Mouse (Mus musculus) small intestine, adult 2 months (tissue): ENCODE results near the gene Galnt14. TPM values are rescaled to one million over a fixed set of nuclear protein-coding genes. Genes with fewer than 3 reads are reported as not detected.

ENCODE experiments used
- H3K27ac ChIP-seq: fragments of 200-500 bp; 2 replicates; pipeline ENCODE4 v1.5.1; 2012; ENCODE audit warnings: low read depth, low read length, control low read depth, inconsistent platforms; ENCODE audit not compliant: insufficient read depth
- H3K27me3 ChIP-seq: fragments of 200-500 bp; 2 replicates; pipeline ENCODE4 v1.6.1; 2012; ENCODE audit warnings: mild to moderate bottlenecking, moderate library complexity, low read length, inconsistent platforms; ENCODE audit not compliant: control insufficient read depth, insufficient read depth
- H3K36me3 ChIP-seq: fragments of 200-500 bp; 2 replicates; pipeline ENCODE4 v1.6.1; 2012; ENCODE audit warnings: mild to moderate bottlenecking, low read length, control low read depth, inconsistent platforms; ENCODE audit not compliant: control insufficient read depth, insufficient read depth
- H3K4me1 ChIP-seq: fragments of 200-500 bp; 2 replicates; pipeline ENCODE4 v1.6.1; 2012; ENCODE audit warnings: low read length, inconsistent platforms, mixed read lengths; ENCODE audit not compliant: control insufficient read depth, insufficient read depth, insufficient read length
- H3K4me3 ChIP-seq: fragments of 200-500 bp; 2 replicates; pipeline ENCODE4 v1.5.1; 2012; ENCODE audit warnings: low read depth, mild to moderate bottlenecking, control low read depth, inconsistent platforms, low read length, moderate library complexity
- CTCF ChIP-seq: fragments of 200-500 bp; IDR thresholded peaks from 2 replicates; pipeline ENCODE4 v1.5.1; 2012; ENCODE audit warnings: low read depth, mild to moderate bottlenecking, control low read depth, inconsistent platforms, low read length, moderate library complexity, mixed read lengths; ENCODE audit not compliant: insufficient replicate concordance, insufficient read length; ENCODE audit errors: extremely low read depth
- POLR2A ChIP-seq: fragments of 200-500 bp; IDR thresholded peaks from 2 replicates; pipeline ENCODE4 v1.6.1; 2012; ENCODE audit warnings: low read depth, mild to moderate bottlenecking, control low read depth, inconsistent platforms, low read length, moderate library complexity
- WGBS: fragments of 180-500 bp; shearing (Covaris S2); methylation state at CpG from one replicate; pipeline ENCODE4 v1.1.7; 2018; 5-methylcytosine and 5-hydroxymethylcytosine counted together
- polyA plus RNA-seq: library from polyadenylated mRNA; depleted of rRNA; stranded (reverse); fragments of >200 nt; gene quantifications from 2 replicates; pipeline ENCODE4 v1.2.3, GENCODE M21; 2012

Galnt14 gene
- polyA plus RNA-seq, 1 experiment, result 0.06 TPM

GRCm38 (mm10) chr17:73519350-73519749, 190.9 kb downstream of the Galnt14 start:
- WGBS, result 80% methylated on average over 5 of the region's 5 CpGs
- H3K27me3 ChIP-seq, result no peaks in the 10 kb centered on the region
- no peak overlapping the region for H3K4me3 ChIP-seq
- TF ChIP-seq CTCF, result no peak
- no peak for TF ChIP-seq POLR2A
- no peak overlapping the region for H3K27ac ChIP-seq
- H3K4me1 ChIP-seq, result no peaks in the 10 kb centered on the region
- H3K36me3 ChIP-seq, result no peaks in the 10 kb centered on the region

DNA sequence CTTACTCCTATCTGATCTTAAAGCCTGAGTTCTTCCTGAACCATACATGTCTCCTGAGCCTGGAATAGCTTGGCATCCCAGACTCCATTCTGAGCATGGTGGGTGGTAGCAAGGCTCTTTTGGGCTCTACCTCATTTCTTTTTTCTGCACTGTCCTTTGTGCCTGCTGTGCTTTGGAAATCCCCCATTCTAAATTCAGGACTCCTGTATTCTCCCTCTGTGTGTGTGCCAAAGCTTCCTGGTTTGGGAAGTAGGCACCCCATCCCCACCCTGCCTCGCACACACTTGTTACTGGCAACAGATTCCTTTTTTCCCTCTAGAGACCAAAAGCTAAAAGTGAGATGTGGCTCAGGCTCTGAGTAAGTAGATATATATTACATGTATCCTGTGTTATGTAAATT, 191.9 kb downstream of the Galnt14 start:
- 78% methylated on average over 1 of the region's 1 CpGs for WGBS
- no peak overlapping the region for H3K4me3 ChIP-seq

DNA sequence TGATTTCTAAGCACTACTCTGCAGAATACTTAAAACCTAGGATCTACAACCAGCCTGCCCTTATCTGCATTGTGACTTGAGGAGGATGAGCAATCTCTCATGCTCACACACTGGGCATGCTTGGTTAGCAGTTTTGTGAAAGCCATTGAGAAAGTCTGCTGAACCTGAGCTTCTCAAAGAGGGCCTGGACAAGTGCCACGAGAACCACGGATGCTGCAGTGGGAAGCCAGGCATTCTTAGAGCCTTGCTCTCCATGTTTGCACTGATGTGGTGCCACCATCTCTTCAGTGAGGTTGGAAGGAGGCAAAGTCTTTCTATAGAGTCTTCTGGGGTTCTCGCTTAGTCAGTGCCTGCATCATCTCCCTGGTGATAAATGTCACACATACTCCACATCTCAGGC, 194.7 kb downstream of the Galnt14 start:
- H3K27me3 ChIP-seq, result no peaks in the 10 kb centered on the region
- no peak overlapping the region for H3K4me3 ChIP-seq
- H3K36me3 ChIP-seq, result no peaks in the 10 kb centered on the region
- no peaks in the 10 kb centered on the region for H3K4me1 ChIP-seq
- TF ChIP-seq CTCF (no peak), POLR2A (no peak)
- WGBS, result 78% methylated on average over 3 of the region's 3 CpGs
- no peak overlapping the region for H3K27ac ChIP-seq

More for the DNA sequence above, 191.9 kb downstream of the Galnt14 start:
- TF ChIP-seq CTCF, result no peak
- no peak for TF ChIP-seq POLR2A
- Histone ChIP-seq H3K36me3 (no peaks in the 10 kb centered on the region), H3K27me3 (no peaks in the 10 kb centered on the region), H3K4me1 (no peaks in the 10 kb centered on the region), H3K27ac (no peak overlapping the region)

GRCm38 (mm10) chr17:73514862-73515261, 195.4 kb downstream of the Galnt14 start:
- no peak for TF ChIP-seq CTCF
- no peak for TF ChIP-seq POLR2A
- H3K4me3 ChIP-seq, result no peak overlapping the region
- no peaks in the 10 kb centered on the region for H3K36me3 ChIP-seq
- H3K27me3 ChIP-seq, result no peaks in the 10 kb centered on the region
- no peak overlapping the region for H3K27ac ChIP-seq
- H3K4me1 ChIP-seq, result no peaks in the 10 kb centered on the region
- WGBS, result 81% methylated on average over 1 of the region's 1 CpGs

DNA sequence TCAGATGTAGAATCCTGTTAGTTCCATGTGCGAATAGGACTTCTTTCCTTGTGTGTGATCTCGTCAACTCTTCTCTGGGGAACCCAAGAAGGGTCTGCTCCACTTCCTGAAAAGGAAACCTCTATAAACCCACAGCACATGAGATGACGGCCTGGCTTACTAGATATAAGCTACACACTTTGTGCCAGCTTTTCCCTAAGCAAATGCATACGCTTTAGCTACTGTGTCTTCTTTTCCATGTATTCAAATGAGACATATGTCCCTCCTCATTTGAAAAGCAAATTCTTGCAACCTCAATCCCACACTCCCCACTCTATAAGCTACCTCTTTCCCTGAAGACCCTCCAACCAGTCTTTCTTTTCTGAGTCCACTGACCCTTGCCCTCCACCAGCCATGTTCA, 196.0 kb downstream of the Galnt14 start:
- no peak overlapping the region for H3K27ac ChIP-seq
- TF ChIP-seq CTCF (no peak), POLR2A (no peak)
- no peaks in the 10 kb centered on the region for H3K36me3 ChIP-seq
- H3K4me1 ChIP-seq, result no peaks in the 10 kb centered on the region
- WGBS, result 80% methylated on average over 4 of the region's 4 CpGs
- H3K27me3 ChIP-seq, result no peaks in the 10 kb centered on the region
- no peak overlapping the region for H3K4me3 ChIP-seq

DNA sequence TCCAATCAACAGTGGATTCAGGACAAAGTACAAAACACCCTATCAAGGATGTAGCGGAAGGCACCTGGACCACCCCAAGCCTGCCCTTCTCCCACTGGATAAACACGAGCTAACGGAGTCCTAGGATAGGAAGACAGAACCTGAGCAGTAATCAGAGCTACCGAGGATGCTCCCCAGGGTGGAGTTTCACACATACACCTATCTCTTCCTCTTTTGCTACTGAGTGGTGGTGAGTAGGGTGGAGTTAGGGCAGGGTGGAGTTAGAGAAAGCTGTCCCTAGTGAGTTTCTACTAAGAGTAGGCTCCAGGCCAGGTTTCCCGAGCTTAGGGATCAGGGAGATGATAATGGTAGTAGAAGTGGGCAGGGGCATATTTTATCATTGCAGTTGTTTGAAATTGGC, 197.4 kb downstream of the Galnt14 start:
- Histone ChIP-seq H3K27ac (no peak overlapping the region), H3K4me1 (no peaks in the 10 kb centered on the region), H3K4me3 (no peak overlapping the region), H3K27me3 (no peaks in the 10 kb centered on the region), H3K36me3 (no peaks in the 10 kb centered on the region)
- 41% methylated on average over 5 of the region's 5 CpGs for WGBS
- TF ChIP-seq POLR2A (no peak), CTCF (no peak)

GRCm38 (mm10) chr17:73507804-73508535, 202.3 kb downstream of the Galnt14 start:
- Histone ChIP-seq H3K27me3 (no peaks in the 10 kb centered on the region), H3K4me3 (no peak overlapping the region), H3K4me1 (no peaks in the 10 kb centered on the region), H3K36me3 (no peaks in the 10 kb centered on the region), H3K27ac (no peak overlapping the region)
- WGBS, result 81% methylated on average over 13 of the region's 13 CpGs
- TF ChIP-seq CTCF (no peak), POLR2A (no peak)
